Mouse (Mus musculus): ENCODE results near the gene Aanat.

The Aanat gene

DNA sequence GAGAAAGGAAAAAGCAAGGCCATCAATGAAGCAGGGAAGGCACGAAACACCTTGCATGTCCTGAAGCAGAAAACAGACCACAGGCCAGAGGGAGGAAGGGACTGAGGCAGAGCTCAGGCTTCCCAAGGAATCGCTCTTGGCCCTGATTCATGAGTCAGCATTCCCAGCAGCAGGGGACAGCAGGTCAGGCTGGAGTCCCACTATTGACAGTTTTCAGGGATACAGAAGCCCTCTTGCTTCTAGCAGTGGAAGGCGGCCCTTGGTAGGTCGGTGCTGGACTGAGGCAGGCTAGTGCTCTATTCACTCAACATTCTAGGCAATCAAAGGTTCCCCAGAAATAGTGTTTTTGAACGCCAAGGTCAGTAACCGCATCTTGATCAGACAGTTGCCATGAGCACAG is 11.7 kb upstream of the Aanat start:
- CTCF ChIA-PET: no interaction called here

DNA sequence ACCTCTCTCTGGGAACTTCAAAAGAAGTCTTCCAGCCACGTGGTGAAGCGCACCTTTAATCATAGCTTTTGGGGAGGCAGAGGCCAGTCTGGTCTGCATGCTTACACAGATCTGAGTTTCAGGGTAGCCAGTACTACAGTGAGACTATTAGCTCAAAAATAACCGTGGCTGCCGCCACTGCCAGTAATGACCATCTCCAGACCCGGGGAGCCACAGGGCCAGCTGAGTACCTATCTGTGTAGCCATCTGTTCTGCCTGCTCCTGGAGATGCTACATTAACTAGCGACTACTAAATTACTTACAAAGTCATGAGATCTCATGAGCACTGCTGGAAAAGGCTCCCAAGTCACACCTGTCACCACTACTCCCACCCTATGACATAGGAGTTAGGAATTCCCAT is 11.2 kb upstream of the Aanat start:
- CTCF ChIA-PET: interaction anchor here (0.6 kb wide), 1 partner anchor 38 kb away, joined by 3 read pairs; no protein-coding TSS in a partner anchor

DNA sequence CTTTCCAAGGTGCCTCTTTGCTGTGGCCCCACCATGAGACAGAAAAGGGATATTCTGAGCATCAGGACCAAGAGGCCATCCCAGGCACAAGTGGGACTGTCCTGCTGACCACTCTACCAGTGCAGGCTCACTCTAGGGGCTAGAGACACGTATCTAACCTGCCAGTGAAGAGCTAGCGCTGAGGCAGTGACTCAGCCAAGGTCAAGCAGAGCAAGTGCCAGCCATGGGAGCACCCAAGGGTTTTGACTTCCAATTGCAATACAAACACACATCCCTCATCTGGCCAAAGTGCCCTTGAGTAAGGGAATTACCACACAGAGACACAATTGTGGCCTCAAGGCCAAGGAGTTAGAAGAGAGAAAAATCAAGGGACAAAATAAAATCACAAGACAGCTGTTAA is 10.8 kb upstream of the Aanat start:
- CTCF ChIA-PET: interaction anchor here (0.6 kb wide), 2 partner anchors 38 to 89 kb away, joined by 3 read pairs; no protein-coding TSS in a partner anchor

DNA sequence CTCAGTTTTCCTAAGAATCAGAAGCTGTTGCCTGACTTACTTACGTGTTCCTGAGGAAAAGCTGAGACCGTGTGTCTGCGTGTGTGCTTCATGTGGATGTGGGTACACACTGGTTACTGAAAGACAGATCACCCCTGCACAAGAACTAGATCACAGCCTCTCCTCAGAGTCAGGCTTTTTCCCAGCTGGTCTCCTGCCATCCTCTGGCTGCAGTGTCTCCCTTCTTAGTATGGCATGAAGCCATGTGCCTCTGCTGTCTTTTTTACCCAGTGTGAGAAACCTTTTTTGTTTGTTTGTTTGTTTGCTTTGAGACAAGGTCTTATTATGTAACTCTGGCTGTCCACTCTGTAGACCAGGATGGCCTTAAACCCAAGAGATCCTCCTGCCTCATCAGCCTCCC is 7.0 kb upstream of the Aanat start:
- CTCF ChIA-PET: interaction anchor here (0.7 kb wide), 1 partner anchor 609 kb away, joined by 3 read pairs; no protein-coding TSS in a partner anchor

DNA sequence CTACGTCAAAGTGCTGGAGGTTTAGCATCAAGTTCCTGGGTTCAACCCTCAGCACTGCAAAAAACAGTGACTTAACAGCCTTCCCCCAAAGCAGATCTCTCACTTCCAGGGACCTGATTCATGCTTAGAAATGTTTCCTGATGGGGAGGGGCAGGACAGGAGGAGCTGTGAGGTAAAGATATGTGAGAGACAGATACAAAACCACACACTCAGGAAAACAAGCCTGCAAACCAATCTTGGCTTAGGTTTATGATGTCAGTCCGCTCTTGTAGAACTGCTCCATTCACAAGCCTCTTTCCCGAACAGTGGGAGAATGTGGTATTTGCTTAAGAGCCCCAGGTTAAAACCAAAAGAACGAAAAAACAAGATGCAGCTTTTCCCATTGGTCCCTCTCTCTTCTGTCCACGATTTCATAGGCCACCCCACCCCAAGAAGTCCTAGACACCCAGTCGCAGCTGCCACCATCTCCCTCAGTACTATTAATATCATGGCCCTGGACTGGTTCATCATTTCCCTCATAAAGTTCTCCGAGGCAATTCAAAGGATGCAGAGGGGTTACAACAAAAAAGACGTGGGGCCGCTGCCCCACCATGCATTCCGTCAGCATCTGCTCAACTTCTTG is 6.1 kb upstream of the Aanat start:
- CTCF ChIA-PET: no interaction called here

DNA sequence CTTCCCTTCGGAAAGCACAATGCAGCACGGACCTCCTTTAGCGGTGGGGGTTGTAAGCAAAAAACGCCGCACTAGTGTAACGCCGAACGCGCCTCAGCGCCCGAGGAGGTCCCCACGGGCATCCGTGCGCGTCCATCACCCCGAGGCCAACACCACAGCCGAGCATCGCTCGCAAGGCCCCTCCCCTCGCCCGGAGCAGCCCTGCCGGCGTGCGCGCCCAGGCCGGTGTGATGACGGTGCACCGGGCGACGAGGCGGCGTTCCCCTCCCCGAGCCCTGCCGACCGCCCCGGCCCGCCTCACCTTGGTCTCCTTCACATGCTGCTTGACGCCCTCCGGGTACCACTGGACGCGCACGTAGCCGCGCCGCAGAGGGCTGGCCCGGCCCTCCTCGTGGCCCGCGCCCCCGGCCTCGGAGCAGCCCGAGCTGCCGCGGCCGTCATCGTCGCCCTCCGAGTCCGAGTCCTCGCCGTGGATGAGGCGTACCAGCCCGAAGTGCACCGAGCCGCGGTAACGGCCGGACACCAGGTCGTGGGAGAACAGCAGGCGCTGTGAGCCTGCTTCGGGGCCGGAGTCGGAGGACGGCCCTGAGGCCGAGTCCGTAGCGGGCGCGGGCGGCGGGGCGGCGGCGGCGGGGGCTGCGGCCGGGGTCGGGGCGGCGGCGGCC is 5.4 kb upstream of the Aanat start:
- CTCF ChIA-PET: no interaction called here

DNA sequence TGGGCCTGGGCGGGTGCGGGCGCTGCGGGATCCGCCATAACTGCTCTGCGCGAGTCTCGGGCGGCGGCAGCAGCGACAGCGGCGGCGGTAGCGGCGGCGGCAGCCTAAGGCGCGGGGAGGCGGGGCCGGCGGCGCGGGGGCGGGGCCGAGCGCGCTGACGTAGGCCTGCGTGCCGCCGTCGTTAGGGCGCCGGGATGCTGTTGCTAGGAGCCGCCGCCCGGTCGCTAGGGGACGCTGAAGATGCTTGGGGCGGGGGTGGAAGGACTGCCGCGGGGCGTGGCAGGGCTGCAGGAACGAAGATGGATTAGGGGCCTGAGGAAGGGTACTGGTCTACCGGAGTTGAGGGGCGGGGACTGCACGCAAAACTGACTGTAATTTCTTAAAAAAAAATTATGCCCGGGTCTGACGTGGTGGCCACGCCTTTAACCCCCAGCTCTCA is 4.8 kb upstream of the Aanat start, which contains the start of gene Ube2o:
Gene Ube2o (minus strand): TSS at position 72 of the 439 bp plus-strand sequence.
- CTCF ChIA-PET: no interaction called here

DNA sequence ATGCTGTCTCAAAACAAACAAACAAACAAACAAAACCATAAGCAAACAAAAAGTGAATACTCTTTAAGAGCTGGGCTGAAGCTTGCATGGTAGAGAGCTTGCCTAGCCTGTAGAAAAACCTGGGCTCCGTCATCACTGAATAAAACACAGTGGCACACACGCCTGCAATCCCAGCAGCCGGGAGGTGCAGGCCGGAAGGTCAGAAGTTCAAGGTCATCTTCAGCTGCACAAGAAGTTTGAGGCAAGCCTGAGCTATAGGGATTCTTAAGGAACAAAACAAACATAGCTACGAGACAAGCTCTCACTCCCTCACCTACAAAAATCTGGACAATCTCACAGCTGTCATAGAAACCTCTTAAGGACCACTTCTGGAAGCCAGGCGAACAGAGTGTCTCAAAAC is 550 bp upstream of the Aanat start:
- CTCF ChIA-PET: interaction anchor here (1.6 kb wide), 1 partner anchor 43 kb away, joined by 9 read pairs; no protein-coding TSS in a partner anchor

DNA sequence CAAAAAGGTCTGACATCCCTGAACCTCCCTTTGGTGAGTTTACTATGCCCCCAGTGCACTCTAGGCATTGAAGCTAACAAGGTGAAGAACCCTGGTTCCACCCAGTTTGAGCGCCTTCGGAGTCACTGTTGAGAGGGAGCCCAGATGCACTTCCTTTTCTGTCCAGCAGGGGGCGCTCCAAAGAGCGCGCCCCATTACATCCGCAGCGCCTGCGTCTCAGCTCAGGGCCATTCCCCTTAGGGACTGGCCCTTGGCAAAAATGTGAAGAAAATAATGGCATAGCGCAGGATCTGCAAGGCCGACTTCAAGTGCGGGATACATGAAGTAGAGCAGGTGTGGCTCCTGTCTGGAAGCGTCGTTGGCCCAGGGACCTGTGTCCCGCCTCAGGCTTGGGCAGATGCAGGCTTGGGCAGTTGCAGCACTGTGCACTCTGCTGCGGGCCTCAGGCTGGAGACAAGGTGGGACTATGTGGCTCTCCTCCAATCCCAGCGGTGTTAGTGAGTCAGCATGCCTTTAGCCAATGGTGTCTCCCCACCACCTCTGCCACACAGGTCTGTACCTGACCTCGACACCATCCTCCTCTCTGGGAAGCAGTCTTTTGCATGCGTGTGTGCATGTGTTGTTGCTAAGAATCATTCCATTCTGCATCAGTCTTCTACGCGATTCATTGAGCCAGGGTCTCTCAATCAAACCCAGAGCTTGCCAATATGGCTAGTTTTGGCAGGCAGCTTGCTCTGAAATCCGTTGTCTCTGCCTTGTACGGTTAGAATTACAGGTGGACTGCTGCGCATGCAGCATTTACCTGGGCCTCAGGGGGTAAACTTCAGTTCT is 784 bp downstream of the Aanat start:
- CTCF ChIA-PET: interaction anchor here (1.1 to 1.6 kb wide), 2 partner anchors 28 to 41 kb away, joined by 3 to 9 read pairs; no protein-coding TSS in a partner anchor

DNA sequence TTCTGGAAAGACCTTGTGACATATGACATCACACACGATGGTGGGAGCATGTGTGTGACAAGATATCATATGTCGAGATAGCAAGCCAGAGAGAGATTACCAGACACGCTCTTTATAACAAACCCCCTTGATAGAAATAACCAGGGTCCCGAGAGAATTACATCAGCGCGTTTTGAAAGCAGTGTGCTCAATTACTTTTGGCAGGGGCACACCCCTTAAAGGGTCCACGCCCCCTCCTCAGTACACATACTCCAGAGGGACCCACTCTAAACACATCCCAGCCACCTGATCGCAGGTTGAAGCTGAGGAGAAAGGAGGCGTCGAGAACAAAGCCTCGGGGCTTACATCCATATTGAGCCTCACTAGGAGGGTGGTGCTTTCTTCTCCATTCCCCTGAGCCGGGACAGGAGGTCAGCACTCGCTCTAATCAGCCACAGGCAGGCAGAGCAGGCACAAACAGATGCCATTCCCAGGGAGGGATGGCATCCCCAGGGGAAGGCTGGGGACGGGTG is 2.8 kb downstream of the Aanat start:
- CTCF ChIA-PET: no interaction called here

DNA sequence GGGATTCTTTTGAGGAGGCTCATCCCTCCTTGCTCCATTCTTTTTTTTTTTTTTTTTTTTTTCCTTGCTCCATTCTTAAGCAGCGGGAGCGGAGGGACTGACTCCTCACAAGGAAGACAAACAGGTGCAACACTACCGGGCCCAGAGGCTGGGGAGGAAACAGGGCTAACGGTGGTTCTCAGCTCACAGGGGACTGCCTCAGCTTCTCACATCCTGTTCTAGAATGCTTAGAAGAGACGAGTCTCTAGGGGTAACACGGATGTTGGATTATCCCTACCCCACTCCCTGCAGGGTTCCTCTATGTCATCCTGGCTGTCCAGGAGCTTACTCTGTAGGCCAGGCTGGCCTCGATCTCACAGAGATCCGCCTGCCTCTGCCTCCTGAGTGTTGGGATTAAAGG is 3.3 kb downstream of the Aanat start:
- CTCF ChIA-PET: no interaction called here

DNA sequence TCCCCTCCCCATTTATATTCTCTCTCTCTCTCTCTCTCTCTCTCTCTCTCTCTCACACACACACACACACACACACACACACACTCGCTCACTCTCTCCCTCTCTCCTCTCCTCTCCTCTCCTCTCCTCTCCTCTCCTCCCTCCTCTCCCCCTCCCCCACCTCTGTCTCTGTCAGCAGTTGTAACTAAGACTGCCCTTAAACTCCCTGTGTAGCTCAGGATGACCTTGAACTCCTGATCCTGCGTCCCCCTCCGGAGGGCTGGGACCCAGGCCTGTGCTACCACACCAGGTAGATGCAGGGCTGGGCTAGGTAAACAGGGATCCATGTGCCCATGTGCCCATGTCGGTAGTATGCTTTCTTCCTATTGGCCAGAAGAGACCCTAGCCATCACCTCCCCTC is 5.4 kb downstream of the Aanat start:
- CTCF ChIA-PET: interaction anchor here (0.6 to 0.9 kb wide), 3 partner anchors 13 to 582 kb away, joined by 3 to 17 read pairs (median 3); no protein-coding TSS in a partner anchor

DNA sequence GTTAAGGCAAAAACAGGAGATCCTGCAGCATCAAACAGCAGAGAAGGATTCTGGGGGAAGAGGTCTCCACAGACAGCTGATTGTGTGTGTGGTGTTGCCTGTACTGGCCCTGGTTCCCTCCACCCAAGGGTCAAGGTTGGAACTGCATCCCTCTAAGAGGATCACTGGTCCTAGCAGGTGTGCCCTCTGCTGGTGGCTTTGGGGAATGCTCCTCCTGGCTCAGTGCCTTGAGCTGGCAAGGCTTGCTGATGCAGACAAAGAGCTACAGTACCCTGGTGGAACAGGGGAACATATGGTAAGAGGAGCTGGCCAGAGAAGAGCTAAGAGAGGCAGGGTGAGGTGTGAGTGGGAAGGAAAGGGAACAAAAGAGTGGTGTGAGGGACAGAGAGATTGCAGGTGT is 6.2 kb downstream of the Aanat start:
- CTCF ChIA-PET: interaction anchor here (0.7 to 0.9 kb wide), 2 partner anchors 17 to 581 kb away, joined by 3 to 17 read pairs; no protein-coding TSS in a partner anchor

DNA sequence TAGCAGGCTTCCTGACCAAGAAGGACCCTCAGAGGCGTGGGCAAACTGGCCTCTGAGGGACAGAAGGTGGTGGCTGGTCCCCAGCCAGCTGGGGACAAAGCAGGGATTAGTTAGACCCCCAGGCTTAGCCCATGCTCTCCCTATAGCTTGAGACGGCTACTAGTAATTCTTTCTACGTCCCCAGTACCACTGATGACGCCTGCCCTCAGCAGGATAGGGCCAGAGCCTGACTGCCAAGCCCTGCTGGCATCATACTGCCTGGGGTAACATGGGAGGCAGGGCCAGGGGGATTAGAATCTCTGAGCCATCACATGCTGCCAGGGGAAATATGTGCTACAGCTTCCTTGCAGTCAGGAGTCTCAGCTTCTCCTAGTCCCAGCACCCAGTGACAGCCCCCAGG is 7.1 kb downstream of the Aanat start:
- CTCF ChIA-PET: interaction anchor here (0.7 kb wide), 1 partner anchor 112 kb away, joined by 16 read pairs; no protein-coding TSS in a partner anchor

DNA sequence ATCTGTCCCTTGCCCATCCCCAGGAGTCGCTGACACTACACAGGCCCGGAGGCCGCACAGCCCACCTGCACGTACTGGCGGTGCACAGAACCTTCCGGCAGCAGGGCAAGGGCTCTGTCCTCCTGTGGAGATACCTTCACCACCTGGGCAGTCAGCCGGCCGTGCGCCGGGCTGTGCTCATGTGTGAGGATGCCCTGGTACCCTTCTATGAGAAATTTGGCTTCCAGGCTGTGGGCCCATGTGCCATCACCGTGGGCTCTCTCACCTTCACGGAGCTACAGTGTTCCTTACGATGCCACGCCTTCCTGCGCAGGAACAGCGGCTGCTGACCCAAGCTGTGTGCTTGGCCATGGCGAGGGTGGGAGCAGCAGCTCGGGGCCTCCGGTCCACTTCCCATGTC is 10.5 kb downstream of the Aanat start:
- CTCF ChIA-PET: no interaction called here

DNA sequence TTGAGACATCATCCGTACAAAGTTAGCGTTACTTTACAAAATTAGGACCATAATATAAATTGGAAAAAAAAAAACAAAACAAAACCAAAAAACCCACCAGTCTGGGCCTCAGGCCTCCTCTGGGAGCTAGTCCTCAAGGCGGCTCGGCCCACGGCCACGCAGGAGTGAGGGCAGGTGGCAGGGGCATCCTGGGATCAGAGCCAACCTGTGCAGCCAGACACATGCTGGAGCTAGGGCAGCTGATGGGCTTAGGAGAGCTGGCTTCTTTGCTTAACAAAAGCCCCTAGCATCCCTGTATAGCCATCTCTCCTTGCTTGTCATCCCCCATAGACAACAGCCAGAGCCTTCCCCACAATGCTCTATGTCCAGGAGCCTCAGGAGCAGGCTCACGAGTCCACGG is 12.0 kb downstream of the Aanat start:
- CTCF ChIA-PET: interaction anchor here (0.7 to 1.1 kb wide), 2 partner anchors 11 to 52 kb away, joined by 3 read pairs; no protein-coding TSS in a partner anchor

DNA sequence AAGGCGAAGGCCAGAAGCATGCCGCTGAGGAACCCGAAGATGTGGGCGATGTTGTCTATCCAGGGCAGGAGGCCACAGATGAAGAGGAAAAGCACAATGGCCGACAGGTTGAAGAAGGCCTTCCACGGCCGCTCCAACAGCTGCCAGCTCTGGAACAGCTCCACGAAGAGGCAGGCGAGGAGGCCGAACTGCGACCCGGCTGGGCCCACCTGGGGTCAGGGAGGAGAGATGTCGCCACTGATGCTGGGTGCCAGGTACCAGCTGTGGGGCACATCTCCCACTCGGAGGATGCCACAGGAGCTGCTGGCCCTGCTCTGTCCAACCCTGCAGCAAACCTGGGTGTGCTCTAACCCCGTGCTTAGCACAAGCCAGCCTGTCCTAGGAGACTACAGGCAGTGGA is 13.0 kb downstream of the Aanat start:
- CTCF ChIA-PET: interaction anchor here (1.1 kb wide), 1 partner anchor 10 kb away, joined by 3 read pairs; no protein-coding TSS in a partner anchor

DNA sequence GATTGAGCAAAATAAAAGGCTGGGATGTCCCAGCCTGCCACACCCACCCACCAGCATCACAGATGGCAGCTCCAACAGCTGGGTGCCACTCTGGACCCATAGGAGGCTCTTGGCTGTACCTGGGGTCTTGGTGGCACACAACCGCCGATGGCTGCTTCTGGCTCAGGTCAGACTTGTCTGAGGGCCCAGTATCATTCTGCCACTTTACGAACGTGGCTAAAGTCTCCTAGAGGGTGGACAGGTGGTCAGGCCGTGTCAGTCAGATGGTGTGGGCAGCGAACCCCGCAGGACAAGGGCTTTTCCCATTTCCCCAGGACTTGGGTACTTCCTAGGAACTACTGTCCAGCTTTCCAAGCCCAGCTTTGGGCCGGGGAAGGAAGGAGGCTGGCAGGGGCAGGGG is 14.9 kb downstream of the Aanat start:
- CTCF ChIA-PET: interaction anchor here (0.6 kb wide), 1 partner anchor 1140 kb away, joined by 3 read pairs; no protein-coding TSS in a partner anchor

DNA sequence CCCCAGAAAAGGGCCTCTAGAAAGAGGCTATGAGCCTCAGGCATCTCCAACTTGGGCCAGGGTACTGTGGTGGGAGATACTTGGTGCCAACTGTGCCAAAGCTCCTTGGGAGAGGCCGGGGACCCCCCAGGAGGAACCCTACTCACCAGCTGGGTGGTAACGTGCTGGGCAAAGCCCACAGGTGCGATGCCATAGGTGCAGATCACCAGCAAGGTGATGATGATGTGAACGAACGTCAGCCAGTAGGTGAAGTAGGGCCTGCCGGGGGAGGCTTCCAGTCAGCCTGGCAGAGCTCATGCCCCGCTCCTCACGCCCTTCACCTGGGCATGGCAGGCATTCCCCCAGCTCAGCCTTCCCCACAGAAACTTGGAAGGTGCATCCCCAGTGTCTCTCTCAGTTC is 15.8 kb downstream of the Aanat start:
- CTCF ChIA-PET: interaction anchor here (0.7 kb wide), 1 partner anchor 1147 kb away, joined by 3 read pairs; no protein-coding TSS in a partner anchor

DNA sequence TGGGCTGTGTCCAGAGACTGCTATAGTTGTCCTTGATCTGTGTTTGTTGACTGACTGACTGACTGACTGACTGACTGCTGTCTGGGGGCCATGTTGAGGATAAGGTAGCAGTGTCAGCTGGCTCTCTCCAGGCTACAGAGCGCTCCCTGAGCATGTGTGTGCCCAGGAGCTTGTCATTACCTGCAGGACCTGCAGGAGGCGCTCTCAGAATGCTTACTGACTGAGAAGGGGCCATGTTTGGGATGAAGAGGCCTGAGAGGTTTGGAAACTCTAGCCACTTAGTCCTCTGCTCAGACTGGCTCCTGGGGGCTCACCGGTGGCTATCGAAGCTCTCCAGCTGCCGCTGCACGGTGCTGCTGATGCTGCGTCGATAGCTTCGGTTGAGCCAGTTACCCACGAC is 17.1 kb downstream of the Aanat start:
- CTCF ChIA-PET: interaction anchor here (2.5 kb wide), 1 partner anchor 25 kb away, joined by 14 read pairs; the partner anchor contains the start of gene Rhbdf2

DNA sequence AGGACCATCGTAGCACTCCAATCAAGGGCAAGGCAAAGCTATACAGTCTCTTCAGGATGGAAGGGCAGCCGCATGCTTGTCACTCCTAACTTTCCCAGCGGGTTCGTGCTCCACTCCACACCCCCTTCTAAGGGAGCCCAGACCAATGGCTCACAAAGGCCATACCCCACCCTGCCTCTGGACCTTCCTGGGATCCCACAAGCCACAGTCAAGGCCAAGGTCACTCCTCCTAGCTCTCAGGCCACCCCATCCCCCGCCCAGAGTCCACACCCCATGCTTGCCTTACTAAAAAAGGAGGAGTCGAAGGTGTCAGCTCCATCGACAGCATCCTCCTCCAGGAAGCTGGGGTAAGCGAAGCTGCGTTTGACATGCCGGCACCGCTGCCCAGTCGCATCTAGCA is 17.9 kb downstream of the Aanat start:
- CTCF ChIA-PET: interaction anchor here (2.5 kb wide), 1 partner anchor 24 kb away, joined by 14 read pairs; the partner anchor contains the start of gene Rhbdf2
